Mouse (Mus musculus) hindbrain, embryonic 14.5 days (tissue): ENCODE data around the gene Lrmda. TPM values are rescaled to one million over a fixed set of nuclear protein-coding genes. Genes with fewer than 3 reads are reported as not detected.

ENCODE experiments used
- ATAC-seq: fragments of 200-750 bp; cut with Nextera tagmentation; 2 replicates; pipeline ENCODE4 v1.8.0; 2017; ENCODE audit warnings: moderate number of reproducible peaks, mild to moderate bottlenecking, moderate TSS enrichment, moderate library complexity; ENCODE audit not compliant: low FRiP score
- DNase-seq: peaks from one replicate; pipeline ENCODE4 v3.0.0-alpha.2; 2015; ENCODE audit warnings: low spot score
- H3K27ac ChIP-seq: fragments of 300-500 bp; sonication (generic); 2 replicates; pipeline ENCODE4 v1.5.1; 2014; ENCODE audit warnings: mild to moderate bottlenecking, moderate library complexity
- H3K27me3 ChIP-seq: fragments of 300-500 bp; sonication (generic); 2 replicates; pipeline ENCODE4 v1.6.1; 2014; ENCODE audit warnings: mild to moderate bottlenecking, low read length, mixed read lengths; ENCODE audit not compliant: control insufficient read depth, insufficient read depth
- H3K36me3 ChIP-seq: fragments of 300-500 bp; sonication (generic); replicated peaks from 2 replicates; pipeline ENCODE4 v1.6.1; 2014; ENCODE audit not compliant: control insufficient read depth, insufficient read depth
- H3K4me1 ChIP-seq: fragments of 300-500 bp; sonication (generic); replicated peaks from 2 replicates; pipeline ENCODE4 v1.6.1; 2014; ENCODE audit warnings: antibody characterized with exemption, low read length, mixed read lengths; ENCODE audit not compliant: control insufficient read depth, insufficient read depth
- H3K4me2 ChIP-seq: fragments of 300-500 bp; sonication (generic); replicated peaks from 2 replicates; pipeline ENCODE4 v1.6.1; 2014; ENCODE audit warnings: mild to moderate bottlenecking, moderate library complexity
- H3K4me3 ChIP-seq: fragments of 300-500 bp; sonication (generic); replicated peaks from 2 replicates; pipeline ENCODE4 v1.5.1; 2014; ENCODE audit warnings: mild to moderate bottlenecking, low read length
- H3K9ac ChIP-seq: fragments of 300-500 bp; sonication (generic); 2 replicates; pipeline ENCODE4 v1.6.1; 2014
- H3K9me3 ChIP-seq: fragments of 300-500 bp; sonication (generic); 2 replicates; pipeline ENCODE4 v1.6.1; 2016; ENCODE audit warnings: low read length; ENCODE audit not compliant: control insufficient read depth
- WGBS: fragments of 180-500 bp; shearing (Covaris S2); extraction: QIAGEN DNeasy Blood & Tissue Kit; methylation state at CpG from one replicate; pipeline ENCODE4 v1.1.7; 2014; 5-methylcytosine and 5-hydroxymethylcytosine counted together
- polyA plus RNA-seq: library from polyadenylated mRNA; unstranded; fragments of >200 nt; fragmentation: Nextera tagmentation; extraction: Ambion mirVana; gene quantifications from 2 replicates; pipeline ENCODE4 v1.2.1, GENCODE M21; 2014

Gene Lrmda
- polyA plus RNA-seq, 1 experiment from 2014 or later = 0.64 TPM

GRCm38 (mm10) chr14:22600166-22600565 is 580.7 kb downstream of the Lrmda start:
- H3K4me3 ChIP-seq = no peak overlapping the region
- 27% methylated on average over 3 of the region's 3 CpGs for WGBS
- no peaks in the 10 kb centered on the region for H3K27me3 ChIP-seq
- H3K27ac ChIP-seq = no peak overlapping the region
- ATAC-seq (no peak), DNase-seq (no peak)
- no peaks in the 10 kb centered on the region; the same call in 1 of the 2 replicates for H3K4me1 ChIP-seq
- H3K4me2 ChIP-seq = no peak overlapping the region
- H3K36me3 ChIP-seq = no peaks in the 10 kb centered on the region
- H3K9ac ChIP-seq = no peak overlapping the region
- H3K9me3 ChIP-seq = 0 out of 2 replicates have a peak, but pooled peaks cover 7% of the 10 kb centered on the region

- H3K27me3 ChIP-seq = no peaks in the 10 kb centered on the region
- no peak overlapping the region for H3K9ac ChIP-seq
- 87% methylated on average over 2 of the region's 2 CpGs for WGBS
- ATAC-seq (no peak), DNase-seq (no peak)
- H3K4me3 ChIP-seq = no peak overlapping the region
- H3K27ac ChIP-seq = no peak overlapping the region
- H3K4me1 ChIP-seq = no peaks in the 10 kb centered on the region; the same call in 1 of the 2 replicates
- H3K36me3 ChIP-seq = no peaks in the 10 kb centered on the region
- H3K4me2 ChIP-seq = no peak overlapping the region
- H3K9me3 ChIP-seq = no peaks in the 10 kb centered on the region
Measured at GRCm38 (mm10) chr14:22602308-22602707, 582.8 kb downstream of the Lrmda start.

GRCm38 (mm10) chr14:22608599-22608998 is 589.1 kb downstream of the Lrmda start:
- Histone ChIP-seq H3K4me3 (no peak overlapping the region), H3K27ac (no peak overlapping the region), H3K4me2 (no peak overlapping the region), H3K9ac (no peak overlapping the region), H3K27me3 (no peaks in the 10 kb centered on the region), H3K36me3 (no peaks in the 10 kb centered on the region), H3K9me3 (no peaks in the 10 kb centered on the region), H3K4me1 (no peaks in the 10 kb centered on the region)
- ATAC-seq = no peak
- no peak for DNase-seq
- 67% methylated on average over 5 of the region's 5 CpGs for WGBS

- no peak overlapping the region for H3K4me2 ChIP-seq
- H3K9ac ChIP-seq = no peak overlapping the region
- DNase-seq = no peak
- H3K27ac ChIP-seq = no peak overlapping the region
- H3K4me3 ChIP-seq = no peak overlapping the region
- H3K4me1 ChIP-seq = no peaks in the 10 kb centered on the region
- ATAC-seq = no peak
- no peaks in the 10 kb centered on the region for H3K27me3 ChIP-seq
- 81% methylated on average over 13 of the region's 13 CpGs for WGBS
- H3K9me3 ChIP-seq = no peaks in the 10 kb centered on the region
- no peaks in the 10 kb centered on the region for H3K36me3 ChIP-seq
Measured at GRCm38 (mm10) chr14:22609261-22610245, 590.0 kb downstream of the Lrmda start.

DNA sequence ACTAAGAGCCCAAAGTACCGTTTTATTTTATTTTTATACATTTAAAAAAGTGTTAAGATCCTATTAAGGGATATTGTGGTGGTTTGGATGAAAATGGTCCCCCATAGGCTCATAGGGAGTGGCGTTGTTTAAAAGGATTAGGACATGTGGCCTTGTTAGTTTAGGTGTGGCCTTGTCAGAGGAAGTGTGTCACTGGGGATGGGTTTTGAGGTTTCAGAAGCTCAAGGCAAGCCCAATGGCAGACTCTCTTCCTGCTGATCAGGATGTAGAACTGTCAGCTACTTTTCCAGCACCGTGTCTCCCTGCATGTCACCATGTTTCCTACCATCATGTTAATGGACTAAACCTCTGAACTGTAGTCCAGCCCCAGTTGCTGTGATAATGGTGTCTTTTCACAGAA is 591.5 kb downstream of the Lrmda start:
- no peaks in the 10 kb centered on the region for H3K4me1 ChIP-seq
- no peaks in the 10 kb centered on the region for H3K36me3 ChIP-seq
- H3K27ac ChIP-seq = no peak overlapping the region
- H3K9ac ChIP-seq = no peak overlapping the region
- no peaks in the 10 kb centered on the region for H3K9me3 ChIP-seq
- no peak overlapping the region for H3K4me2 ChIP-seq
- ATAC-seq (no peak), DNase-seq (no peak)
- 93% methylated on average over 3 of the region's 3 CpGs for WGBS
- no peaks in the 10 kb centered on the region for H3K27me3 ChIP-seq
- no peak overlapping the region for H3K4me3 ChIP-seq

- Histone ChIP-seq H3K4me1 (no peaks in the 10 kb centered on the region), H3K9ac (no peak overlapping the region), H3K4me3 (no peak overlapping the region), H3K4me2 (no peak overlapping the region), H3K27me3 (no peaks in the 10 kb centered on the region), H3K36me3 (no peaks in the 10 kb centered on the region), H3K27ac (no peak overlapping the region), H3K9me3 (no peaks in the 10 kb centered on the region)
- ATAC-seq (no peak), DNase-seq (no peak)
Measured at GRCm38 (mm10) chr14:22620191-22620590, 600.7 kb downstream of the Lrmda start.

GRCm38 (mm10) chr14:22621941-22622340 is 602.4 kb downstream of the Lrmda start:
- DNase-seq (no peak), ATAC-seq (no peak)
- Histone ChIP-seq H3K4me1 (no peaks in the 10 kb centered on the region), H3K27ac (no peak overlapping the region), H3K4me2 (no peak overlapping the region), H3K4me3 (no peak overlapping the region), H3K9me3 (no peaks in the 10 kb centered on the region), H3K36me3 (no peaks in the 10 kb centered on the region), H3K9ac (no peak overlapping the region), H3K27me3 (no peaks in the 10 kb centered on the region)
- WGBS = 94% methylated on average over 3 of the region's 3 CpGs

GRCm38 (mm10) chr14:22627105-22627829 is 607.8 kb downstream of the Lrmda start:
- ATAC-seq = no peak
- WGBS = 76% methylated on average over 8 of the region's 8 CpGs
- H3K9ac ChIP-seq = no peak overlapping the region

GRCm38 (mm10) chr14:22630361-22630867 is 610.9 kb downstream of the Lrmda start:
- 91% methylated on average over 9 of the region's 9 CpGs for WGBS
- H3K9me3 ChIP-seq = no peaks in the 10 kb centered on the region
- H3K9ac ChIP-seq = no peak overlapping the region
- H3K4me1 ChIP-seq = no peaks in the 10 kb centered on the region
- DNase-seq (no peak), ATAC-seq (no peak)
- no peak overlapping the region for H3K4me2 ChIP-seq
- H3K27me3 ChIP-seq = no peaks in the 10 kb centered on the region
- H3K4me3 ChIP-seq = no peak overlapping the region
- H3K36me3 ChIP-seq = no peaks in the 10 kb centered on the region
- H3K27ac ChIP-seq = no peak overlapping the region

More at GRCm38 (mm10) chr14:22627105-22627829, 607.8 kb downstream of the Lrmda start:
- H3K4me1 ChIP-seq = no peaks in the 10 kb centered on the region
- no peaks in the 10 kb centered on the region for H3K27me3 ChIP-seq
- no peak overlapping the region for H3K4me3 ChIP-seq
- DNase-seq = no peak
- no peak overlapping the region for H3K27ac ChIP-seq
- no peaks in the 10 kb centered on the region for H3K9me3 ChIP-seq
- no peaks in the 10 kb centered on the region for H3K36me3 ChIP-seq
- no peak overlapping the region for H3K4me2 ChIP-seq
